Mouse (Mus musculus): ENCODE results near the gene Ltb4r2. TPM values are rescaled to one million over a fixed set of nuclear protein-coding genes. Genes with fewer than 3 reads are reported as not detected.
"Not testable (repeated sequence)": the region's sequence is repeated elsewhere in the genome, so short reads cannot be mapped to it uniquely, and the experiment has no call there.

Ltb4r2 gene
- polyA plus RNA-seq, 1 experiment, result 2.6 TPM

DNA sequence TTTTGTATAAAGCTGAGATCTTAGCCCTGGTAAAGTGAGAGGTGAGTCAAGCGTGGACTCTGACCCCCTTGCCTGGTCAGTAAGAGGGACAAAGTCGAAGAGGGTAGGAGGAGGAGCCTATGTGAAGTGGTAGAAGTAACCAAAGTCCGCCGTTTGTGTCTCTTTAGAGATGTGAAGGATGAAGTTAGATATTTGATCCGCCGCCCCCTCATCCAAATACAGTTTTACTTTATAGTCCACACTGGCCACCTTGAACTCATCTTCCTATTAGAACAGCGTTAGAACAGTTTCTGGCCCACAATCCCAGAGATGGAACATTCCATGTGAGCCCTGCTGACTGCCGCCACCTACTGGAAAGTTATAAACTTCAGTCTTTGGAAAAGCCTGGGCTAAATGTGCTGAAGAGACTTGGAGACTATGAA is 2.9 kb upstream of the Ltb4r2 start, which contains the start of gene Cideb:
Gene Cideb (minus strand): TSS at position 96 of the 422 bp plus-strand sequence.
- no peak for DNase-seq
- H3K4me1 ChIP-seq (ENCODE audit: control insufficient read depth, insufficient read depth, low read length), result peaks cover 7% of the 10 kb centered on the region; the same call in 1 of the 2 replicates
- TF ChIP-seq CTCF (IDR thresholded peaks at IDR 0.05; ENCODE audit: insufficient read depth, low read length), result peak; percentile 56
- no peak for TF ChIP-seq POLR2A (IDR thresholded peaks at IDR 0.05; ENCODE audit: borderline replicate concordance, extremely low read depth, low read depth, low read length)
- H3K4me3 ChIP-seq (replicated peaks; ENCODE audit: extremely low read depth, low read depth, low read length), result no peak within 1 kb of the TSS
- 14% methylated on average over 8 of the region's 8 CpGs for WGBS

GRCm38 (mm10) chr14:55760156-55760555 is 1.1 kb upstream of the Ltb4r2 start:
- H3K4me1 ChIP-seq (ENCODE audit: control insufficient read depth, insufficient read depth, low read length); H3K4me3 ChIP-seq (replicated peaks; ENCODE audit: extremely low read depth, low read depth, low read length): not testable (repeated sequence)
- 0% methylated on average over 6 of the region's 6 CpGs for WGBS
- peak; percentile 66 for TF ChIP-seq CTCF (IDR thresholded peaks at IDR 0.05; ENCODE audit: insufficient read depth, low read length)
- peak; percentile 88 for DNase-seq

GRCm38 (mm10) chr14:55762001-55762821 is 983 bp downstream of the Ltb4r2 start:
- DNase-seq, result peak; percentile 60
- 2% methylated on average over 77 of the region's 77 CpGs for WGBS
- peaks cover 7% of the 10 kb centered on the region; the same call in 1 of the 2 replicates for H3K4me1 ChIP-seq (ENCODE audit: control insufficient read depth, insufficient read depth, low read length)
- peak overlapping the region; percentile 55 for H3K4me3 ChIP-seq (replicated peaks; ENCODE audit: extremely low read depth, low read depth, low read length)
- TF ChIP-seq POLR2A (IDR thresholded peaks at IDR 0.05; ENCODE audit: borderline replicate concordance, extremely low read depth, low read depth, low read length), result no peak
- TF ChIP-seq CTCF (IDR thresholded peaks at IDR 0.05; ENCODE audit: insufficient read depth, low read length), result no peak

GRCm38 (mm10) chr14:55763166-55763565 is 1.9 kb downstream of the Ltb4r2 start:
- DNase-seq, result peak; percentile 49
- H3K4me1 ChIP-seq (ENCODE audit: control insufficient read depth, insufficient read depth, low read length), result peaks cover 11% of the 10 kb centered on the region; the same call in 1 of the 2 replicates
- no peak for TF ChIP-seq CTCF (IDR thresholded peaks at IDR 0.05; ENCODE audit: insufficient read depth, low read length)
- TF ChIP-seq POLR2A (IDR thresholded peaks at IDR 0.05; ENCODE audit: borderline replicate concordance, extremely low read depth, low read depth, low read length), result no peak
- H3K4me3 ChIP-seq (replicated peaks; ENCODE audit: extremely low read depth, low read depth, low read length), result no peak overlapping the region
- 28% methylated on average over 7 of the region's 7 CpGs for WGBS

DNA sequence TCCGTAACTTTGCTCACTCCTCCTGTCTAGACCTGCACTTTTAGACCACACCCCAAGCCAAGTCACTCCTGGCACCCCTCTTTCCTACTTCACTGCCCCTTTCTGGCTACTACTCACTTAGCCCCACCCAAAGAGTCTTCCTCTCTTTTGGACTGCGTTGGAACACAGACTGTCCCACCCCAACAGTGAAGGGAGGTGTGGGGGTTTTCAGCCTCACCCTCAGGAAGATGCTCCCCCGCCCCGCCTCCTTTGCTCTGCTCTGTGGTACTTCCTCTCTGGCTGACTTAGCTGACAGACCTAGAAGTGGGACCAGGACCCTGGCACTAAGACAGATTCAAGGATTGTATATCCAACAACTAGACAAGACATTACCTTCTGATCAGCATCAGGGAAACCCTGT is 4.5 kb downstream of the Ltb4r2 start, which contains the start of gene Ltb4r1:
Gene Ltb4r1 (plus strand): TSS at position 267 of the 400 bp plus-strand sequence.
- no peak for DNase-seq
- H3K4me1 ChIP-seq (ENCODE audit: control insufficient read depth, insufficient read depth, low read length), result peaks cover 12% of the 10 kb centered on the region; the same call in 1 of the 2 replicates
- TF ChIP-seq CTCF (IDR thresholded peaks at IDR 0.05; ENCODE audit: insufficient read depth, low read length) (no peak), POLR2A (IDR thresholded peaks at IDR 0.05; ENCODE audit: borderline replicate concordance, extremely low read depth, low read depth, low read length) (no peak)
- WGBS, result 40% methylated on average over 4 of the region's 4 CpGs
- no peak within 1 kb of the TSS for H3K4me3 ChIP-seq (replicated peaks; ENCODE audit: extremely low read depth, low read depth, low read length)

- Histone ChIP-seq H3K4me1 (ENCODE audit: control insufficient read depth, insufficient read depth, low read length) (peaks cover 7% of the 10 kb centered on the region; the same call in 1 of the 2 replicates), H3K4me3 (replicated peaks; ENCODE audit: extremely low read depth, low read depth, low read length) (peak overlapping the region; percentile 15)
Observed at GRCm38 (mm10) chr14:55767519-55768414, 6.5 kb downstream of the Ltb4r2 start.

DNA sequence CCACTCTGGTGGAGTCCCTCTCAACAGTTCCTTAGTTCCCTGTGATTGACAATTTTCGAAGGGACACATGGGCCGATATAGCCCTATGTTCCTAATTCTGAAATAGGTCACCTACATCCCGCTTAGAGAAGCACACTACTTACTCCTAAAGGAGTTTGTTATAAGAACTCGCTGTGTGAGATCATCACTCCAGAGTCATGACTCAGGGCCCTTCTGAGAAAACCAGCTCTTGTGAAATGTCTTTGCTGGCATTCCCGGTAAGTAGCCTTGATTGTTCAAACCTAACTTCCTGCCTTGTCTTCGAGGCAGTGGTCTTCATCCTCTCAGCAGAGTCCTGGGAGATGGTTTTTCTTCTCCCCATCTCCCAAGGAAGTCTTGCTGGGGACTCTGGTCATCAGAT is 7.3 kb downstream of the Ltb4r2 start:
- DNase-seq, result no peak
- Histone ChIP-seq H3K4me1 (ENCODE audit: control insufficient read depth, insufficient read depth, low read length) (peaks cover 5% of the 10 kb centered on the region; the same call in 1 of the 2 replicates), H3K4me3 (replicated peaks; ENCODE audit: extremely low read depth, low read depth, low read length) (no peak overlapping the region)
- TF ChIP-seq CTCF (IDR thresholded peaks at IDR 0.05; ENCODE audit: insufficient read depth, low read length) (no peak), POLR2A (IDR thresholded peaks at IDR 0.05; ENCODE audit: borderline replicate concordance, extremely low read depth, low read depth, low read length) (no peak)
- WGBS, result 64% methylated on average over 6 of the region's 6 CpGs

More at GRCm38 (mm10) chr14:55767519-55768414, 6.5 kb downstream of the Ltb4r2 start:
- 13% methylated on average over 52 of the region's 52 CpGs for WGBS
- peak; percentile 63 for DNase-seq
- 0 out of 2 replicates have a peak, but pooled peaks have one; percentile 9 for TF ChIP-seq CTCF (IDR thresholded peaks at IDR 0.05; ENCODE audit: insufficient read depth, low read length)
- no peak for TF ChIP-seq POLR2A (IDR thresholded peaks at IDR 0.05; ENCODE audit: borderline replicate concordance, extremely low read depth, low read depth, low read length)

DNA sequence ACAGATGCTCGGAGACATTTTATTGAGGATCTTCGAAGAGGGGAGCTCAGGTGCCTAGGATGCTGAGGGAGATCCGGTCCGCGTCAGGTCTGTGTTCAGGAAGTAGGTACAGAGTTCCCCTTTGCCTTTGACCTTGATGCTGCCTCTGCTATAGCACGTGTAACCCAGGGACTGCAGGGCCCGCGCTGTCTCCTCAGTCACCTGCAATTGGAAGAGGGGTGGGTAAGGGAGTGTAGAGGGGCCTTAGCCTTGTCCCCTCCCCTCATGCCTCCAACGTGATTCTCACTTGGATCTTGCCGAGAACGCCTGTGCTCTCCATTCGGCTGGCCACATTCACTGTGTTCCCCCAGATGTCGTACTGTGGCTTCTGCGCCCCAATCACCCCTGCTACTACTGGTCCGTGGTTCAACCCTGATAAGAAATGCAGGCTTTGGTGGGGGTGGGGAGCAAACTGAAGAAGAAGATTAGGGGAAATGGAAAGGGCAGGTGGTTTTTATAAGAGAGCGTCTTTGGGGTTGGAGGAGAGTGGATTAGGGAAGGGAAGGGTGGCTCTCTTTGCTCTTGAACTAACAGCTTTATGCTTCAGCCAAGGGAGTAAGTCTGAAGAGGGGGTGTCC is 8.0 kb downstream of the Ltb4r2 start:
- WGBS, result 84% methylated on average over 16 of the region's 16 CpGs
- peaks cover 5% of the 10 kb centered on the region; the same call in 1 of the 2 replicates for H3K4me1 ChIP-seq (ENCODE audit: control insufficient read depth, insufficient read depth, low read length)
- TF ChIP-seq CTCF (IDR thresholded peaks at IDR 0.05; ENCODE audit: insufficient read depth, low read length), result no peak
- no peak for TF ChIP-seq POLR2A (IDR thresholded peaks at IDR 0.05; ENCODE audit: borderline replicate concordance, extremely low read depth, low read depth, low read length)
- DNase-seq, result no peak
- H3K4me3 ChIP-seq (replicated peaks; ENCODE audit: extremely low read depth, low read depth, low read length), result no peak overlapping the region

GRCm38 (mm10) chr14:55776711-55777110 is 15.5 kb downstream of the Ltb4r2 start:
- Histone ChIP-seq H3K4me1 (ENCODE audit: control insufficient read depth, insufficient read depth, low read length) (peaks cover 11% of the 10 kb centered on the region), H3K4me3 (replicated peaks; ENCODE audit: extremely low read depth, low read depth, low read length) (no peak overlapping the region)
- WGBS, result 39% methylated on average over 7 of the region's 7 CpGs
- DNase-seq, result no peak
- TF ChIP-seq POLR2A (IDR thresholded peaks at IDR 0.05; ENCODE audit: borderline replicate concordance, extremely low read depth, low read depth, low read length) (no peak), CTCF (IDR thresholded peaks at IDR 0.05; ENCODE audit: insufficient read depth, low read length) (no peak)
